Mouse (Mus musculus) cerebellum, adult (tissue): ENCODE results near the gene Psmd1.
A peak's percentile ranks its signal among the peaks of the same experiment; 100 is the strongest.

Source experiments
- ATAC-seq: cut with Nextera tagmentation; 2 replicates; pipeline ENCODE4 v1.9.2; 2017; ENCODE audit warnings: mild to moderate bottlenecking, moderate library complexity, mixed read lengths; ENCODE audit not compliant: insufficient number of reproducible peaks, low FRiP score, low TSS enrichment

Psmd1 gene

DNA sequence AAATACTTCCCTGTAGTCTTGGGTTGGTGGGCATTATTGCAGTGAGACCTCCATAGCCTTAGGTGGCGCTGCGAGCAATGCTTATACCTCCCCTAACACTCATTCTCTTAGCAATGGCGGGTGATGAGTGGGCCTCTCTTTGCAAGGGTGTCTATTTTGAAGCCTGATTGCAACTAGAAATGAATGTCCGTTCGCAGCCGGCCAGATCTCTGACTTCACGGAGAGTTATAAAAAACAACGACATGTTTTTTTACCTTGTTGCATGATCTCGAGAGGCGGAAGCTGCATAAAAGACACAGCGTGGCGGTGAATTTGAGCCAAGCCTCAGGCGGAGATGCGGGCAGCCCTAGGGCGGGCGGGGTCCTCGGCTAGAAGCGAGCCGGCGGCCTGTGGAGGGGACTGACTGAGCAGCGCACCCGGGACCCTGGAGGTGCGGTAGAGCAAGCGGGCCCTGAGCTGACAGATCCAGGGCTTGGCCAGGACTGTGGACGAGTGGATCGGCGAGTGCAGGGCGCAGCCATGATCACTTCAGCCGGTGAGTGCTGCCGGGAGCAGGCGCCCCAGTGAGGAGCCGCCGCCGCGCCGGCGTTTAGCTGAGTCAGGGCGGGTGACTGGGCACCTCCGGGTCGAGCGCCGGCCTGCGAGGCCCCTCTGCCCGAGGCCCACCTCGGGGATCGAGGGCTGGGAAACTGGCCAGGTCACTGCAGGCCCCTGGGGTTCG lies at the start of gene Psmd1:
Psmd1 (plus strand) TSS at position 117 of the 721 bp plus-strand sequence.
- peak; percentile 79 for ATAC-seq

DNA sequence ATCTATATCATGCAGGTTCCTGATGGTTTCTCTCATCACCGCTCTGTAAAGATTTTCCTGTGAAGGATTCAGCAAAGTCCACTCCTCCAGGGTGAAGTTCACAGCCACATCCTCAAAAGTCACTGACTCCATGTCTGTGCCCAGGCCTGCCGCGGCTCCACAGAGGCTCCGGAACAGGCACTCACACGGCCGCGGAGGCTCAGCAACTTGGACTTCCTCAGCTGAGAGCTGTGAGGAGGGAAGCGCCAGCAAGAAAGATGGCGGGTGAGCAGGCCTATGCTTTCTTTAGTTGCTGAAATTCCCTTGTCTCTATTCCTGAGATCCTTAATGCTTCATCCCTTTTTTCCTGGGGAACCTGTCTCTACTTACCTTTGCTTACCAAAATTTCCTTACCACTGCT lies 48.4 kb upstream of the Psmd1 start:
- ATAC-seq: peak; percentile 81

- no peak for ATAC-seq
Observed at GRCm38 (mm10) chr1:86016516-86016915, 47.7 kb upstream of the Psmd1 start, which contains the start of gene Spata3. Gene Spata3, plus strand, starts transcription at chr1:86016816.

GRCm38 (mm10) chr1:86018235-86019055 lies 45.7 kb upstream of the Psmd1 start:
- ATAC-seq: 0 out of 2 replicates have a peak, but pooled peaks have one; percentile 31

- ATAC-seq: no peak
Observed at GRCm38 (mm10) chr1:86021365-86021989, 42.7 kb upstream of the Psmd1 start.

DNA sequence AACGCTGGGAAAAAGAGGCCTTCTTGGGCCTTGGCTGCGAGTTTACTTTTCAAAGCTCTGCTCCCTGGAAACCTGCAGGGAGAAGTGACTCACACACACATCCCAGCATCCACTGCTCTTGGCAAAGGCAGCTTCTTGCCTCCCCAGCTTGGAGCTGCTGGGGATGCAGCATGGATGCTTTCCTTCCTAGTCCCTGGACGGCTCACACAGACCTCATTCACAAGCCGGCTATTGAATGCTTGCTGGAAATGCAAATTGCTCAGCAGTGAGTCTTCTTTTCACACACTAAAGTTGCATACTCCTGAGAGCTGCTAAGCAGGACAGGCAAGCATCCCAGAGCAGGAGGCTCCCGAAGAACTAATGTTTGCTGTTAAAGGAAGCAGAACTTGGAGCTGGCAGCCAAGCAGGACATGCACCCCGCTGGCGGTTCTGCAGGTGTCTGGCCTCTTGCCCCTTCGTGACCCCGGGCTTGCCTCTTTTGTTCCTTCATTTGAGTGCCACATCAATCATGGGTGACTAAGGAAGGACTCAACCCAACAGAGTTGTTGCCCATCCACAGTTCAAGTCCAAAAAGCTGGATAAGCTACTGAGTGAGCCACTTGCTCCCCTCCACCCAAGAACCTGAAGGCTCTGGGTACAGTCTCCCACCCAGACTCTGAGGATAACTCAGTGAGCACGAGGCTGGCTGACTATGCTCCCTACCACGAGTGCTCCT lies 31.8 kb upstream of the Psmd1 start:
- ATAC-seq: peak; percentile 56; the same call in 1 of the 2 replicates

DNA sequence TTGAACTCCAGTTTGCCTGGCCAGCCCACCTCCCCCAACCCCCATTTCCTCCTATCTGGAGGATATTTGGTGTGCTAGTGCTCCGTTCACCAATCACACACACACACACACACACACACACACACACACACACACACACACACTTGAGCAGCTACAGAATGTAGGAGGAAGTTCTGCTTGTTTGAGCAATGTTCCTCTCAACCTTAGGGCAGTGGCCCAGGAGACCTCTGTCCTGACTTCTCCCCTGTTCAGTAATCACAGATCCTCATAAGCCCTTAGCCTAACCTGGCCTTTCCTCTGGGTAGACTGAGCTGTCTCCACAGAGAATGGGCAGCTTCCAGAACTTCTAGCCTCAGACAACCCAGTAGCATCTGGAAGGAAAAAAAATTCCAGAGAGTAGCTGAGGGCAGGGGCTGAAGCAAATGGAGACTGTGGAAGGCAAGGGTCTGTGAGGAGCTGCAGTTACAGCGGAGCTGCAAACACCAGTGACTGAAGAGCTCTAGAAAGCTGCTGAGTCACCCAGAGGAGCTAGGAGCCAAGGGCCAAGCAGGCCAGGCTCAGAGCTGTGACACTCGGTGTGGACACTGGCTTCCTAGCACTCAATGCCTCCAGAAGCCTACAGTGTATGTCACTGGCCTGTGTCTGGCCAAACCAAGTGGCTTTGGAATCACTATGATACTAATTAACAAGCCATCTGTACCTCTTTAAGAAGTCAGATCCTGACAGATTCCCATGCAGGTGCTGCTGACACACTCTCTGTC lies 25.8 kb upstream of the Psmd1 start:
- peak; percentile 68 for ATAC-seq

- no peak for ATAC-seq
Observed at GRCm38 (mm10) chr1:86040131-86040530, 24.1 kb upstream of the Psmd1 start.

GRCm38 (mm10) chr1:86040817-86041216 lies 23.4 kb upstream of the Psmd1 start:
- ATAC-seq: no peak

DNA sequence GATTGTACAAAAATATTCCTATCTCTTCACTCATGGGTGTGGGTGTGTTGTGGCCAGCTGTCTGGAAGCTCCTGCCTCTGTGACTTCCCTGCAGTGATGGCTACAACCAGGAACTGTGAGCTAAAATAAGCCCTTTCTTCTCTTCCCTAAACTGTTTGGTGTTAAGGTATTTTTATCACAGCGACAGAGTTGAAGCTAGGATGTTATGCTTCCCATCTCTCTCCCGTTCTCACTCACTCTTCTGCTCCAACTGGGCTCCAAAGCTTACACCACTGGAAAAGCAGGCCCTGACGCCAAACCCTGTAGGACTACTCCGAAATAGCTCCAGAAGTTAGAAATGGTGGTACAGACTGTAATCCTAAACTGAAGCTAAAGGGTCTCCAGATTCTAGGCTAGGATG lies 19.1 kb upstream of the Psmd1 start:
- ATAC-seq: no peak

- 0 out of 2 replicates have a peak, but pooled peaks have one; percentile 41 for ATAC-seq
Observed at GRCm38 (mm10) chr1:86045848-86046805, 18.1 kb upstream of the Psmd1 start, which contains the start of gene 2810459M11Rik. Gene 2810459M11Rik, plus strand, starts transcription at chr1:86045863.

DNA sequence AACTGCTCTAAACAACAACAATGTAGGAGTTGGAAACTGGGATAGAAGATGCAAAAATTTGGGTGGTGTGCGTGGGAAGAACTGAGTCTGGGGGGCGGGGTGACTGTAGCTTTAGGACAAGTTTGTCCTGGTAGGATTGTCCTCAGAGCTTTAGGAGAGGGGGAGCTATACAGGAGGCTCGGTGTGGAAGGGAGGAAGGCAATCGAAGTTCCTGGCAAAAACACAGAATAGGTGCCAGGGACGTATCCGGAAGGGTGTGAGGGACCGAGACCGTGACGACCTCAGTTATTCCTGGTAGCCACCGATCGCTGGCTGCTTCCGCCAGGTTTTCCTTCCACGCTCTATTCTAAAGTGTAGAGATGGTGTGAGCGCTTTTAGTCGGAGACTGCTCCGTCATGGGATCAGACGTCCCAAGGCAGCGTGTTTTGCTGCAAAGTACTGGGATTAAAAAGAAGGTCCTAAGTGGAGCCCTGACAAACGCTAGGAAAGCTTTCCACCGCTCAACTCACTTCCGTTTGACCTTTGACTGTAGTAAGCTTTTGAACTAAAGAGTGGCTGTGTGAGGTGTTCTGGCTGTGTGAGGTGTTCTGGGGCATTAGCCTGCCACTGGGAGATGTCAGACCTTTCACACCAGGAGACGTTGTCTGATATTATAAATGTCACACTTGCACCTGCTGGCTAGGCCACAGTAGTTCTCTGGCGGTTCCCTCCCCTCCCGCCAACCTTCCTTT lies 17.2 kb upstream of the Psmd1 start:
- ATAC-seq: no peak

GRCm38 (mm10) chr1:86048231-86048630 lies 16.0 kb upstream of the Psmd1 start:
- ATAC-seq: no peak

GRCm38 (mm10) chr1:86048744-86049143 lies 15.4 kb upstream of the Psmd1 start:
- no peak for ATAC-seq

DNA sequence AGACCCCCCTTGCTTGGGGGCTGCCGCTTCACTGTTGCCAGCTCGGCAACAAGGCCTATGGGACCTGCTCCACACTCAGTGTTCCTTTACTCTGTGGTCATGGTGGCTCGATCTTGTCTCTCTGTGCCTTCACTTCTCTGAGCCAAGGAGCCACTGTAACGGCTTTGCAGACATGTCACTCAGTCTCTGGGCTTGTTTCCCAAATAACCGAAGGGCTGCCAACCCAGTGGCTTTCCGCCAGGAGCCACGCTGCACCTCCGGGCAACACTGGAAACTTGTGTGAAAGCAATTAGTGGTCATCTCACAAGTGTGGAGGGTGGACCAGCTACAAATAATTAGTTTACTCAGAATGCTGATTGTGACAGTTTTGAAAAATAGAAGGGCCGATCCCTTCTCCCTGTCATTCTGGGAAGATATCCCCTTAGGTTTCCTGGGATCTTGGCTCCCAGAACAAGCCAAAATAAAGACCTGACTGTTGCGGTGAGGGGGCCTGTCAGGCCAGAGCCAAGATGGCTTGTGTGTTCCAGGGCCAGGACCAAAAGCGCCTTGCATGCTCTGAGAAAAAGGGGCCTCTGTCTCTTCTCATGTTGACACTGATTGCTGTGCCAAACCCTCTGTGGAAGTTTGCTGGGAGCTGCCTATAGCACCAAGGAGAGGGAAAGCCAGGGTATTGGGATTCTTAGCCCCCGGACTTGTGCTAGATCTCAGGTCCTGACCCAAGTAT lies 10.8 kb upstream of the Psmd1 start:
- peak; percentile 76; the same call in 1 of the 2 replicates for ATAC-seq

DNA sequence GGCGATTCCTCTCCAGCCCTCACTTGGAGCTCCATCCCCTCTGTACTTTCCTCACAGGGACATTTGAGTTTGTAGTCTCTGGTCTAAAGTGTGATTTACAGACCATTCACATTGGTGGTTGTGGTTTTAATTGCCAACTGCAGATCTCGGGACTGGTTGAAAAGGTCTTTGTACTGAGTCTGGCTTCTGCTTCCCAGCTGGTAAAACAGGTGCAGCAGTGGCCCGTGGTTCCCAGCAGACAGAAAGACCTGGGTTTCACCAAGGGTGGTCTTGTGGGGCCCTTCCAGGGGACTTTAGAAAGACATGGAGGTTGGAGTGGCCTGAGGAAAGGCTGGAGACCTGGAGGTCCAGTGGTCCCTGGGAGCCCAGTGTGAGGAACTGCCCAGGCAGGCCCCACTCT lies 9.2 kb upstream of the Psmd1 start:
- no peak for ATAC-seq

DNA sequence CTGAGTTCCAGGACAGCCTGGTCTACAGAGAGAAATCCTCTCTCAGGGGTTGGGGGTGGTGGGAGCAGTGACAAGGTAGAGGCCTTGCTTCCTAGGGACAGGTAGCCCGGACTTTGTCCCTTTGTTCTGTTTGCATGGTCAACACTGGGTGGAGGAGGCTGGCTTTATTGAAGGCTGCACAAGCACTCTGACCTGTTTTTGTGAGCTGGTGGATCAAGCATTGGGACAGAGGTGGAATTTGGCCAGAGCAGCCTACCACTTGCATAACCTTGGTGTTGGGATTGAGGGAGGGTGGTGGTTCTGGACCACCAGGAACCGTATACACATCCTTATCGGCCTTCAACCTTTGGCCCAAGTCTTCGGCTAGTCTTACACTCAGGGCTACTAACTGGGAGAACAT lies 7.9 kb upstream of the Psmd1 start:
- ATAC-seq: no peak
